Comparison of ENCODE assay signal across 25 mouse cellular contexts in the genomic region with DNA sequence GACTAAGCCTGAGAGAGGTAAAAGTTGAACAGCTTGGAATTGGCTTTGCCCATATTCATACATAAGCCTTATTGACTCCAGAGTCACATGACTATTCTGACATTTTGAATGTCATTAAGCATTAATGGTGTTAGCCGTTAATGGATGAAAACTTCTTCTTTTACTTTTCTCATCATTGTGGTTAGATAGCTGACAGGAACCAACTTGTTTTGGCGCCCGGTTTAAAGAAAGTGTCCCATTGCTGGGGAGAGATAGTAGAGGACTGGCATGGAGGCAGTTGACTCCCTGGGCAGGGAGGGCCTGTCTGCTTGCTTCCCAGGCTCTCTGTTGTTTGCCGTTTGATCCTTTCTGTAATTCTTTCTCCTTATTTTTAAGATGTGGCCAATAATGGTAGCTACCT.
"Had no signal": no experiment of that assay in that cellular context is flagged by ENCODE, and none has a peak within 500 bp of the region (broad histone marks: within the 10 kb centered on the region; RNA-seq: fewer than 3 reads in every experiment).

No protein-coding gene starts in this region.

- H3K36me3 ChIP-seq: embryonic facial prominence, embryonic 10.5 days; embryonic facial prominence, embryonic 12.5 days; embryonic facial prominence, embryonic 13.5 days; embryonic facial prominence, embryonic 15.5 days; forebrain, embryonic 10.5 days; forebrain, embryonic 12.5 days; forebrain, embryonic 15.5 days had no signal

- H3K9me3 ChIP-seq: embryonic facial prominence, embryonic 10.5 days; embryonic facial prominence, embryonic 12.5 days; embryonic facial prominence, embryonic 13.5 days; embryonic facial prominence, embryonic 15.5 days; forebrain, embryonic 10.5 days; forebrain, embryonic 12.5 days; forebrain, embryonic 13.5 days; forebrain, embryonic 15.5 days had no signal

- DNase-seq: cerebellum, adult 8-10 months; cerebellum, adult 9-10 months; cerebellum, adult 9-11 months; cerebellum, postnatal 10 days; cerebellum, postnatal 14 days; cerebellum, postnatal 25 days; cerebellum, postnatal 36 days; embryo, embryonic 11 days; forebrain, postnatal 0 days; gastrocnemius, adult 2 months; gastrocnemius, postnatal 10 days; gastrocnemius, postnatal 14 days; gastrocnemius, postnatal 25 days; gastrocnemius, postnatal 36 days; heart, adult 18-20 months; heart, adult 2 months had no signal

- H3K4me3 ChIP-seq: embryonic facial prominence, embryonic 10.5 days; embryonic facial prominence, embryonic 12.5 days; embryonic facial prominence, embryonic 13.5 days; embryonic facial prominence, embryonic 15.5 days; erythroblast, embryonic 14.5 days; forebrain, embryonic 10.5 days; forebrain, embryonic 12.5 days; forebrain, embryonic 13.5 days; forebrain, embryonic 15.5 days; heart, adult 2 months had no signal

- H3K9ac ChIP-seq: embryonic facial prominence, embryonic 12.5 days; embryonic facial prominence, embryonic 13.5 days; embryonic facial prominence, embryonic 15.5 days; forebrain, embryonic 12.5 days; forebrain, embryonic 13.5 days; forebrain, embryonic 15.5 days; forebrain, postnatal 0 days had no signal

- H3K27ac ChIP-seq: embryonic facial prominence, embryonic 10.5 days; embryonic facial prominence, embryonic 12.5 days; embryonic facial prominence, embryonic 13.5 days; embryonic facial prominence, embryonic 15.5 days; forebrain, embryonic 10.5 days; forebrain, embryonic 12.5 days; forebrain, embryonic 13.5 days; forebrain, embryonic 15.5 days; heart, adult 2 months had no signal

- H3K27me3 ChIP-seq: embryonic facial prominence, embryonic 12.5 days; embryonic facial prominence, embryonic 15.5 days; forebrain, embryonic 12.5 days; forebrain, embryonic 13.5 days; forebrain, embryonic 15.5 days had no signal
